Mouse (Mus musculus): ENCODE data around the gene Adgrv1. TPM values are rescaled to one million over a fixed set of nuclear protein-coding genes. Genes with fewer than 3 reads are reported as not detected.
A peak's percentile ranks its signal among the peaks of the same experiment; 100 is the strongest.

Adgrv1 gene
- polyA plus RNA-seq, 1 experiment from 2014 or later = 43.1 TPM

DNA sequence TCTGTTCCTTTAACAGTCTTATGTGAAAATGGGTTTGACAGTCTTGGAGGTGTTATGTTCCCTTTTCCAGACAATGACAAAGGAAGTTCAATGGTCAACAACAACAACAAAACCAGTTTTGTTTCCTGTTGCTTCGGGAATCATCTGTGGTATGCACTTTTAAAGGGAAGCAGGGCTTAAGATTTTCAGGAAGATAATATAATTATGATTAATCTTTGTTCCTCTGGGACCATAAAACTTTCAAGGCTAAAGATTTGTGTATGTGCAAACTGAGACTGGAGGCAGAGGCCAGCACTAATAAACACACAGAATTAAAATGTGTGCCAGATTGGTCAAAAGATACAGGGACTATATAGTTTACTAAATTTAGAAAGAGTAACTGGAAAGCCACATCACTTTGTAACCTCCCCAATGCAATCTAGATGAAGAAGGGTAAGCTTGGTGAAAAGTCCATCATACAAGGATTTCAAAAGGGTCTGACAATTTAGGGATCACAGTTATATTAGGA, 424.8 kb downstream of the Adgrv1 start:
- 81% methylated on average over 1 of the region's 1 CpGs for WGBS
- Histone ChIP-seq H3K27me3 (ENCODE audit: control insufficient read depth, insufficient read depth, low read length) (no peaks in the 10 kb centered on the region), H3K9ac (ENCODE audit: low read length) (no peak overlapping the region), H3K4me3 (ENCODE audit: low read depth, low read length) (no peak overlapping the region), H3K27ac (ENCODE audit: low read depth, low read length) (no peak overlapping the region), H3K36me3 (ENCODE audit: control insufficient read depth, insufficient read depth, low read length) (no peaks in the 10 kb centered on the region), H3K4me1 (ENCODE audit: control insufficient read depth, insufficient read depth, low read length) (no peaks in the 10 kb centered on the region), H3K9me3 (ENCODE audit: control insufficient read depth, low read length) (no peaks in the 10 kb centered on the region), H3K4me2 (no peak overlapping the region)
- DNase-seq (ENCODE audit: low spot score, missing footprints) (no peak), ATAC-seq (ENCODE audit: low FRiP score) (no peak)

DNA sequence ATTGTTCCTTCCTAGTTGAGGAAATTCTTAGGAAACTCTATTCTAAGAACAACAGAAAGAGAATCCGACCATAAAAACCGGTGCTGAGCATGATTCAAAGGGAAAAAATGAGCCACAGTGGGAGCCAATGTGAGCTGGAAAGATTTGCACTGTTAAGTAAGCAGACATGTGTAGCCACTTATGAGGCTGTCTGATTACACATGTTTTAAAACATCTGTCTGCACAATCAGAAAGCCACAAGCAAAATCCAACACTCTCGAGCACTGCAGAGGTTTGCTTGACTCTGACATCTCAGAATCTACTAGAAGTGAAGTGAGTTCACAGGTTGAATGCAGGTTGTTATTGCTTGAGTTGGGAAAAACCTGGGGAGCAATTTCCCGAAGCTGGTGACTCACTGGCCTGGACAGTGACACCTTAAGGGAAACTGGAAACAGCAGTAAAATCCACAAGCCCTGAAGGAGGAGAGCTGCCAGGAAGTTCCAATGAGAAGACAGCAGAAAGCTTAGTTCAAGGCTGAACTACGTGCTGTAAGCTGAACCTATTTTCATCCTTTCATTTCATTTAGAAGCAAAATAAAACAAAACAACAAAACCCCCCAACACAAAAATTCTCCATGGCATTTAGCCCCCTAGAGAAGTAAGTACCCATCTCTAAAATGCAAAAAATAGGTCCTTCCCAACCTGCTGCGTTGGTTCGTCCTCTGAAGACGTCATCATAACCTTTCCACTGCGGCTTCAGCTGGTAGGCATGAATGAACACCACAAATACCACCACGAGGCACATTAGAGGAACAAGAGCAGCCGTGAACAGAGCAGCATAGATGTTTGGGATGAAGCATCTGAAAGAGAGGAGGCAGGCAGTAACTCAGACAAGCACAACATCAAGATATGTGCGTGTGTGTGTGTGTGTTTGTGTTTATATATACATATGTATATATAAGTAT, 450.7 kb downstream of the Adgrv1 start:
- Histone ChIP-seq H3K4me3 (ENCODE audit: low read depth, low read length) (no peak overlapping the region), H3K9me3 (ENCODE audit: control insufficient read depth, low read length) (no peaks in the 10 kb centered on the region), H3K27me3 (ENCODE audit: control insufficient read depth, insufficient read depth, low read length) (no peaks in the 10 kb centered on the region), H3K4me1 (ENCODE audit: control insufficient read depth, insufficient read depth, low read length) (no peaks in the 10 kb centered on the region), H3K27ac (ENCODE audit: low read depth, low read length) (no peak overlapping the region), H3K4me2 (no peak overlapping the region), H3K9ac (ENCODE audit: low read length) (no peak overlapping the region), H3K36me3 (ENCODE audit: control insufficient read depth, insufficient read depth, low read length) (no peaks in the 10 kb centered on the region)
- DNase-seq (ENCODE audit: low spot score, missing footprints) (no peak), ATAC-seq (ENCODE audit: low FRiP score) (no peak)
- 88% methylated on average over 12 of the region's 12 CpGs for WGBS

- no peak for DNase-seq (ENCODE audit: low spot score, missing footprints)
- WGBS = 89% methylated on average over 4 of the region's 4 CpGs
Observed at GRCm38 (mm10) chr13:81181459-81181858, 451.5 kb downstream of the Adgrv1 start.

GRCm38 (mm10) chr13:81176820-81177219, 456.1 kb downstream of the Adgrv1 start:
- no peak overlapping the region for H3K4me3 ChIP-seq (ENCODE audit: low read depth, low read length)
- H3K9me3 ChIP-seq (ENCODE audit: control insufficient read depth, low read length) = no peaks in the 10 kb centered on the region
- no peak for ATAC-seq (ENCODE audit: low FRiP score)
- H3K4me1 ChIP-seq (ENCODE audit: control insufficient read depth, insufficient read depth, low read length) = no peaks in the 10 kb centered on the region
- no peak for DNase-seq (ENCODE audit: low spot score, missing footprints)
- H3K9ac ChIP-seq (ENCODE audit: low read length) = no peak overlapping the region
- H3K27me3 ChIP-seq (ENCODE audit: control insufficient read depth, insufficient read depth, low read length) = no peaks in the 10 kb centered on the region
- H3K4me2 ChIP-seq = no peak overlapping the region
- WGBS = 94% methylated on average over 4 of the region's 4 CpGs
- no peaks in the 10 kb centered on the region for H3K36me3 ChIP-seq (ENCODE audit: control insufficient read depth, insufficient read depth, low read length)
- H3K27ac ChIP-seq (ENCODE audit: low read depth, low read length) = no peak overlapping the region

More at GRCm38 (mm10) chr13:81181459-81181858, 451.5 kb downstream of the Adgrv1 start:
- Histone ChIP-seq H3K9me3 (ENCODE audit: control insufficient read depth, low read length) (no peaks in the 10 kb centered on the region), H3K9ac (ENCODE audit: low read length) (no peak overlapping the region), H3K4me1 (ENCODE audit: control insufficient read depth, insufficient read depth, low read length) (no peaks in the 10 kb centered on the region), H3K27me3 (ENCODE audit: control insufficient read depth, insufficient read depth, low read length) (no peaks in the 10 kb centered on the region), H3K27ac (ENCODE audit: low read depth, low read length) (no peak overlapping the region), H3K4me2 (no peak overlapping the region), H3K4me3 (ENCODE audit: low read depth, low read length) (no peak overlapping the region), H3K36me3 (ENCODE audit: control insufficient read depth, insufficient read depth, low read length) (no peaks in the 10 kb centered on the region)
- no peak for ATAC-seq (ENCODE audit: low FRiP score)

DNA sequence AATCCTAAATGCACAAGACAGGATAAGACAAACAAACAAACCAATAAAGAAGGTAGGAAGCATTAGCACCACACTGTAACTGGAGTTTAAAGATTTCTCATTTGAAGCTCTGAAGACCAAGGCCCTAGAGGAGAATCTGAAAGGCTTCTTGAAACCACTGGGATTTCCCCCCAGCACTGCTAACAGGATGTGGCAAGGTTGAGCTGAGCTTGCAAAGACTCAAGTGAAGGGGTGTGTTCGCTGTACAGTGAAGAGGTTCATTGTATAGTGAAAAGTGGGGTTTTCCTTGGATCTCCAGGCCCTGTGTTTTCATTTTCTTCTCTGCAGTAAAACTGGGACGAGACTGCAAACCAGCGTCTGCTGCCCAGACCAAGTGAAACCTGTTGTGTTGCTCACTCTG, 456.9 kb downstream of the Adgrv1 start:
- Histone ChIP-seq H3K9ac (ENCODE audit: low read length) (no peak overlapping the region), H3K4me3 (ENCODE audit: low read depth, low read length) (no peak overlapping the region), H3K36me3 (ENCODE audit: control insufficient read depth, insufficient read depth, low read length) (no peaks in the 10 kb centered on the region), H3K4me1 (ENCODE audit: control insufficient read depth, insufficient read depth, low read length) (no peaks in the 10 kb centered on the region), H3K27ac (ENCODE audit: low read depth, low read length) (no peak overlapping the region), H3K4me2 (no peak overlapping the region), H3K9me3 (ENCODE audit: control insufficient read depth, low read length) (no peaks in the 10 kb centered on the region), H3K27me3 (ENCODE audit: control insufficient read depth, insufficient read depth, low read length) (no peaks in the 10 kb centered on the region)
- ATAC-seq (ENCODE audit: low FRiP score) = no peak
- 91% methylated on average over 3 of the region's 3 CpGs for WGBS
- no peak for DNase-seq (ENCODE audit: low spot score, missing footprints)

GRCm38 (mm10) chr13:81171115-81171514, 461.8 kb downstream of the Adgrv1 start:
- Histone ChIP-seq H3K27me3 (ENCODE audit: control insufficient read depth, insufficient read depth, low read length) (no peaks in the 10 kb centered on the region), H3K4me3 (ENCODE audit: low read depth, low read length) (no peak overlapping the region), H3K4me2 (no peak overlapping the region), H3K9ac (ENCODE audit: low read length) (no peak overlapping the region), H3K9me3 (ENCODE audit: control insufficient read depth, low read length) (no peaks in the 10 kb centered on the region), H3K4me1 (ENCODE audit: control insufficient read depth, insufficient read depth, low read length) (no peaks in the 10 kb centered on the region), H3K27ac (ENCODE audit: low read depth, low read length) (no peak overlapping the region), H3K36me3 (ENCODE audit: control insufficient read depth, insufficient read depth, low read length) (no peaks in the 10 kb centered on the region)
- no peak for DNase-seq (ENCODE audit: low spot score, missing footprints)
- ATAC-seq (ENCODE audit: low FRiP score) = no peak
- 87% methylated on average over 3 of the region's 3 CpGs for WGBS

GRCm38 (mm10) chr13:81167450-81167849, 465.5 kb downstream of the Adgrv1 start:
- no peaks in the 10 kb centered on the region for H3K36me3 ChIP-seq (ENCODE audit: control insufficient read depth, insufficient read depth, low read length)
- no peaks in the 10 kb centered on the region for H3K27me3 ChIP-seq (ENCODE audit: control insufficient read depth, insufficient read depth, low read length)
- no peak for DNase-seq (ENCODE audit: low spot score, missing footprints)
- 92% methylated on average over 6 of the region's 6 CpGs for WGBS
- no peak overlapping the region for H3K4me3 ChIP-seq (ENCODE audit: low read depth, low read length)
- ATAC-seq (ENCODE audit: low FRiP score) = no peak
- H3K9me3 ChIP-seq (ENCODE audit: control insufficient read depth, low read length) = no peaks in the 10 kb centered on the region
- H3K9ac ChIP-seq (ENCODE audit: low read length) = no peak overlapping the region
- H3K27ac ChIP-seq (ENCODE audit: low read depth, low read length) = no peak overlapping the region
- no peaks in the 10 kb centered on the region for H3K4me1 ChIP-seq (ENCODE audit: control insufficient read depth, insufficient read depth, low read length)
- H3K4me2 ChIP-seq = no peak overlapping the region

GRCm38 (mm10) chr13:81159808-81160207, 473.1 kb downstream of the Adgrv1 start:
- no peaks in the 10 kb centered on the region for H3K36me3 ChIP-seq (ENCODE audit: control insufficient read depth, insufficient read depth, low read length)
- DNase-seq (ENCODE audit: low spot score, missing footprints) (no peak), ATAC-seq (ENCODE audit: low FRiP score) (no peak)
- no peak overlapping the region for H3K27ac ChIP-seq (ENCODE audit: low read depth, low read length)
- 87% methylated on average over 2 of the region's 2 CpGs for WGBS
- no peak overlapping the region for H3K4me2 ChIP-seq
- H3K4me1 ChIP-seq (ENCODE audit: control insufficient read depth, insufficient read depth, low read length) = no peaks in the 10 kb centered on the region
- no peak overlapping the region for H3K9ac ChIP-seq (ENCODE audit: low read length)
- no peak overlapping the region for H3K4me3 ChIP-seq (ENCODE audit: low read depth, low read length)
- no peaks in the 10 kb centered on the region for H3K9me3 ChIP-seq (ENCODE audit: control insufficient read depth, low read length)
- H3K27me3 ChIP-seq (ENCODE audit: control insufficient read depth, insufficient read depth, low read length) = no peaks in the 10 kb centered on the region

DNA sequence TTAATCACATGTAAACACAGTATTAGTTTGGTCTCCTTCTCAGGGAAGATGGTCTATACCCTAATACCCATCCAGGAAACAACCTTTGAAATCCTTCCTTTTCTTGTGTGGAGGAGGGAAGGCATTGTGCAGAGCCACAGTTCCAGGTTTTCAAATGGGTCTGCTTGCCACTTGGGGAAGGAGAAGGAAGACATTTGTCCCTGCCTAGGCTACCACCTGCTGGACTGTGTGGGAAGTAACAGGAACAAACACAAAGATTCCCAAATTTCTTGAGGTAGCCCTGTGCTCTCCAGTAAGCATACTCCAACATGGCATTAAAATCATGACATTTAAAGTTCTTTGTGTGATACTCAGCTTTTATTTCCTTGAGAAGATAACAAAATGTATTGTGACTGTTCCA, 477.6 kb downstream of the Adgrv1 start:
- ATAC-seq (ENCODE audit: low FRiP score) (peak; percentile 63; the same call in 1 of the 2 replicates), DNase-seq (ENCODE audit: low spot score, missing footprints) (peak; percentile 86)
- H3K27ac ChIP-seq (ENCODE audit: low read depth, low read length) = no peak overlapping the region
- H3K4me3 ChIP-seq (ENCODE audit: low read depth, low read length) = no peak overlapping the region
- H3K27me3 ChIP-seq (ENCODE audit: control insufficient read depth, insufficient read depth, low read length) = no peaks in the 10 kb centered on the region
- H3K9ac ChIP-seq (ENCODE audit: low read length) = no peak overlapping the region
- H3K4me2 ChIP-seq = no peak overlapping the region
- no peaks in the 10 kb centered on the region for H3K4me1 ChIP-seq (ENCODE audit: control insufficient read depth, insufficient read depth, low read length)
- no peaks in the 10 kb centered on the region for H3K36me3 ChIP-seq (ENCODE audit: control insufficient read depth, insufficient read depth, low read length)
- H3K9me3 ChIP-seq (ENCODE audit: control insufficient read depth, low read length) = no peaks in the 10 kb centered on the region

Data from midbrain, embryonic 11.5 days (tissue).